In genomic region chr3:132207469-132207868, GRCm38 (mm10) we compare ENCODE assay signal across 9 mouse cellular contexts.
DNase-seq lines count a peak whose midpoint lies in the region; ATAC-seq and TF ChIP-seq lines count a peak whose summit lies in the region.
"Had no signal": no experiment of that assay in that cellular context is flagged by ENCODE, and none has a peak within 500 bp of the region (broad histone marks: within the 10 kb centered on the region; RNA-seq: fewer than 3 reads in every experiment).

No protein-coding gene starts in this region.

- ATAC-seq in Patski: peak; percentile 70
- ATAC-seq in embryonic facial prominence, embryonic 14.5 days (ENCODE audit: low read depth): peak; percentile 70; the same call in 1 of the 2 replicates
- peak; percentile 75; the same call in 1 of the 2 replicates for ATAC-seq in hindbrain, embryonic 15.5 days (ENCODE audit: low FRiP score, low read depth)
- no peak for ATAC-seq in midbrain, postnatal 0 days (ENCODE audit: low FRiP score)
- no peak for ATAC-seq in erythroid progenitor cell, adult 5-6 weeks (replicated peaks; ENCODE audit: low FRiP score, poor library complexity, severe bottlenecking)

- H3K27ac ChIP-seq in embryonic facial prominence, embryonic 14.5 days (replicated peaks; ENCODE audit: low read depth, low read length): no peak overlapping the region
- H3K27ac ChIP-seq in hindbrain, embryonic 15.5 days (replicated peaks): no peak overlapping the region
- no peak overlapping the region for H3K27ac ChIP-seq in midbrain, postnatal 0 days (ENCODE audit: low read depth, low read length)
- H3K27ac ChIP-seq: stomach, embryonic 15.5 days had no signal

- no peak overlapping the region for H3K9ac ChIP-seq in embryonic facial prominence, embryonic 14.5 days (ENCODE audit: low read depth, low read length)
- H3K9ac ChIP-seq in hindbrain, embryonic 15.5 days: no peak overlapping the region
- H3K9ac ChIP-seq in midbrain, postnatal 0 days (replicated peaks; ENCODE audit: low read length, poor library complexity, severe bottlenecking): no peak overlapping the region
- H3K9ac ChIP-seq: stomach, embryonic 15.5 days had no signal

- in situ Hi-C loops in Patski (cut with MboI; ENCODE audit: low pct_unique_long_range_greater_than_20kb): no loop called here

- no peaks in the 10 kb centered on the region for H3K27me3 ChIP-seq in Patski
- H3K27me3 ChIP-seq in embryonic facial prominence, embryonic 14.5 days (replicated peaks; ENCODE audit: control insufficient read depth, insufficient read depth, low read length): no peaks in the 10 kb centered on the region
- H3K27me3 ChIP-seq in hindbrain, embryonic 15.5 days: no peaks in the 10 kb centered on the region
- no peaks in the 10 kb centered on the region for H3K27me3 ChIP-seq in midbrain, postnatal 0 days (ENCODE audit: insufficient read depth, low read length)
- H3K27me3 ChIP-seq: stomach, embryonic 15.5 days had no signal

- H3K4me3 ChIP-seq in embryonic facial prominence, embryonic 14.5 days (ENCODE audit: low read depth, low read length): no peak overlapping the region
- no peak overlapping the region for H3K4me3 ChIP-seq in hindbrain, embryonic 15.5 days
- no peak overlapping the region for H3K4me3 ChIP-seq in midbrain, postnatal 0 days (ENCODE audit: low read depth, low read length)
- H3K4me3 ChIP-seq: stomach, embryonic 15.5 days had no signal

- H3K4me2 ChIP-seq in embryonic facial prominence, embryonic 14.5 days (ENCODE audit: low read depth, low read length): no peak overlapping the region
- H3K4me2 ChIP-seq in hindbrain, embryonic 15.5 days: no peak overlapping the region
- no peak overlapping the region for H3K4me2 ChIP-seq in midbrain, postnatal 0 days (ENCODE audit: low read depth, low read length, poor library complexity, severe bottlenecking)
- H3K4me2 ChIP-seq: stomach, embryonic 15.5 days had no signal

- no peaks in the 10 kb centered on the region for H3K9me3 ChIP-seq in embryonic facial prominence, embryonic 14.5 days (ENCODE audit: control insufficient read depth, low read length)
- H3K9me3 ChIP-seq in hindbrain, embryonic 15.5 days: no peaks in the 10 kb centered on the region
- no peaks in the 10 kb centered on the region for H3K9me3 ChIP-seq in midbrain, postnatal 0 days (ENCODE audit: low read length)
- H3K9me3 ChIP-seq: stomach, embryonic 15.5 days had no signal

- WGBS in embryonic facial prominence, embryonic 14.5 days: 27% methylated on average over 11 of the region's 11 CpGs
- WGBS in hindbrain, embryonic 15.5 days: 36% methylated on average over 11 of the region's 11 CpGs
- 34% methylated on average over 11 of the region's 11 CpGs for WGBS in midbrain, postnatal 0 days

- intact Hi-C loops in left cerebral cortex, postnatal 25 days (cut with DNase I): no loop called here

- peak; percentile 78 to 83 for DNase-seq in cerebellum, postnatal 10 days
- no peak for DNase-seq in cerebellum, adult 9-11 months
- no peak for DNase-seq in Patski (ENCODE audit: low read depth, low spot score)
- DNase-seq in embryonic facial prominence, embryonic 14.5 days (ENCODE audit: low spot score): peak; percentile 69
- DNase-seq in left cerebral cortex, postnatal 25 days (ENCODE audit: low spot score in 2 of 2): peak; percentile 20 to 35
- peak; percentile 51 for DNase-seq in midbrain, postnatal 0 days (ENCODE audit: low spot score)

- POLR2A ChIA-PET in Patski (lab: Charles Lee): no interaction called here

- no peaks in the 10 kb centered on the region for H3K36me3 ChIP-seq in embryonic facial prominence, embryonic 14.5 days (ENCODE audit: control insufficient read depth, insufficient read depth, low read length)
- no peaks in the 10 kb centered on the region for H3K36me3 ChIP-seq in hindbrain, embryonic 15.5 days
- no peaks in the 10 kb centered on the region for H3K36me3 ChIP-seq in midbrain, postnatal 0 days (ENCODE audit: insufficient read depth, low read length)
- H3K36me3 ChIP-seq: stomach, embryonic 15.5 days had no signal

- CTCF ChIA-PET in Patski (lab: Charles Lee): interaction anchor here (0.8 to 1.5 kb wide), 7 partner anchors 8 to 495 kb away, joined by 3 to 4 read pairs (median 3); no protein-coding TSS in a partner anchor

- peak; percentile 89 for TF ChIP-seq CTCF in Patski (IDR thresholded peaks at IDR 0.05)
- TF ChIP-seq CTCF in midbrain, postnatal 0 days (IDR thresholded peaks at IDR 0.05): peak; percentile 69

- H3K4me1 ChIP-seq in embryonic facial prominence, embryonic 14.5 days (ENCODE audit: control insufficient read depth, insufficient read depth, low read length): no peaks in the 10 kb centered on the region
- H3K4me1 ChIP-seq in hindbrain, embryonic 15.5 days (replicated peaks): 0 out of 2 replicates have a peak, but pooled peaks cover 3% of the 10 kb centered on the region
- no peaks in the 10 kb centered on the region for H3K4me1 ChIP-seq in midbrain, postnatal 0 days (ENCODE audit: insufficient read depth, low read length)
- H3K4me1 ChIP-seq: stomach, embryonic 15.5 days had no signal

Comparison
In these comparisons a context has a peak if more than half of its experiments do, and no peak if none do; other contexts are left out.
1. DNase-seq: peak in cerebellum, postnatal 10 days (2 of 2), embryonic facial prominence, embryonic 14.5 days (single experiment), left cerebral cortex, postnatal 25 days (2 of 2) and midbrain, postnatal 0 days (single experiment); none in cerebellum, adult 9-11 months (single experiment) and Patski (single experiment).
2. ATAC-seq: peak in Patski (single experiment), embryonic facial prominence, embryonic 14.5 days (single experiment) and hindbrain, embryonic 15.5 days (single experiment); none in midbrain, postnatal 0 days (single experiment) and erythroid progenitor cell, adult 5-6 weeks (single experiment).